Mouse (Mus musculus) ovary, postnatal 10 days (tissue): Measurements from ENCODE around the gene Wnk4.

ENCODE experiments used
- DNase-seq: peaks from one replicate; pipeline ENCODE4 v3.0.0; 2022; ENCODE audit warnings: low spot score

The Wnk4 gene

GRCm38 (mm10) chr11:101259948-101260825 is at the start of gene Wnk4:
Gene Wnk4 (plus strand): TSS chr11:101260567.
- DNase-seq = peak; percentile 62

DNA sequence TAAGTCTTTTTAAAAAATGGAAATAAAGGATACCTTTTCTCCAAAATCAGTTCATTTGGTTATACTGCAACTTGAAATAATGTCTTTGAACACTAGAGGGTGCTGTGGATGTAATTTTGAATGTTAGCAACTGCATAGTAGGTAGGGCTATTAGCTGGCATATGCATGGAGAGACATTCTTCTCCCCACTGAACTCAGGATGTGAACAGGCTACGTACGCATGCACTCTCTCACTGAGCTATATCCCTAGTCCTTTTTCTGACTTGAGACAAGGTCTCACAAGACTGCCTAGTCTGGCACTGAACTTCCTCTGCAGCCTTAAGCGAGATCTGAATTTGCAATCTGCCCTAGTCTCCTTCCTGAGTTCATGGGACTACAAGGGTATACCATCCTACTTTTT is 48.4 kb upstream of the Wnk4 start:
- no peak for DNase-seq

DNA sequence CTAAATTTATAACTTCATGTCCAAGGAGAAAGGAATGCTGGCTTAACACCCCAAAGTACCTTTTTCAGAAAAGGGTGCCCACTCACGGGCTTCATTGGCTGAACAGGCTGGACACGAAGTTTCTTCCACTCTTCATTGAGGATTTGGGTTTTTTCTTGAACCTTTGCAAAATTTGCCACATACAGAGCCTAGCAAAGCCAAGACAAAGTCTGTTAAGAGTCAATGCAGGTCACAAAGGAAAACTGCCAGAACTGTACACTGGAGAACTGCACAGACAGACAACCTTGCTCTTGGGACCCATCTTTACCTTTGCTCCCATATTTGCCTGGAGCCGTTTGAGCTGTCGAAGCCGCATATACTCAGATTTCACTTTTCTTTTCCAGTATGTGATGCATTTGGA is 43.4 kb upstream of the Wnk4 start:
- DNase-seq = no peak

DNA sequence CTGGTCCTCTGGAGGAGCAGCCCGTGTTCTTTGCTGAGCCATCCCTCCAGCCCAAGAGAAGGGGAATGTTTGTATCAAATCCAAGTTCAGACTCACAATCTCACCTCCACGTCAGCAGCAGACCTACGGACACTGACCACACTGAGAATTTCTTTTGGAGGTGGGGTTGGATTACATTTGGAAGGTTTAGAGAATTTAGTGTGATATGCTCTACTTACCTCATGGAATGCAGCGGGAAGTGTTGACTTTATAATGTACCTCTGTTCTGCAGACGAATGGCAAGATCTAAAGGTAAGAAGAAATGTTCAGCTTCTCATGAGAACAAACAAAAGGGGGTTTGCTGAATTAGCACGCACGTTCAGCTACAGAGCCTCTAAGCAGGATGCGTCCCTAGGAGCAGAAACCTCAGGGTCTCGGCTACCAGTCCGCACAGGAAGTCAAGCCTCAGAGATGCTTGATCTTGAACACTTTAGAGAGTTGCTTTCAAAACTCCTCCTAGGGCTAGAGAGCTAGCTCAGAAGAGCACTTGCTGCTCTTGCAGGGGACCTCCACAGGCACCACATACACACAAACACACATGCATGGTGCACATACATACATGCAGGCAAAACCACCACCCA is 41.8 kb upstream of the Wnk4 start:
- no peak for DNase-seq

DNA sequence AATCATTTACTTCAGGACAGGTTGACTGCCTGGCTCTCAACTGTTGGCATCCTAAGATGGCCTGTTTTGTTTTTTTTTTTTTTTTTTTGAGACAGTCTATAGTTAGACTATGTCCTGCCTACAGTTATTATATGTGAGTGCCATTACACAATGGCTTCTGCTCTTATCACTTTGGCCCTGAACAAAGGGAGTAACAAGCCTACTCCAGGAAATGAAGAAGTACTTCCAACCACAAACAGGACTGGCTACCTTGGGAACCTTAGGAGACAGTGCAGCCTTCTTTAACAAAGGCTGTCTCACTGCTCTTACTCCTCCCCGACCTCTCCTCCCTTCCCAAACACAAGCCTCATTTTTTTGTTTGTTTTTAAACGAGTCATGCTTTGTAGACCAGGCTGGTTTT is 39.5 kb upstream of the Wnk4 start:
- no peak for DNase-seq

DNA sequence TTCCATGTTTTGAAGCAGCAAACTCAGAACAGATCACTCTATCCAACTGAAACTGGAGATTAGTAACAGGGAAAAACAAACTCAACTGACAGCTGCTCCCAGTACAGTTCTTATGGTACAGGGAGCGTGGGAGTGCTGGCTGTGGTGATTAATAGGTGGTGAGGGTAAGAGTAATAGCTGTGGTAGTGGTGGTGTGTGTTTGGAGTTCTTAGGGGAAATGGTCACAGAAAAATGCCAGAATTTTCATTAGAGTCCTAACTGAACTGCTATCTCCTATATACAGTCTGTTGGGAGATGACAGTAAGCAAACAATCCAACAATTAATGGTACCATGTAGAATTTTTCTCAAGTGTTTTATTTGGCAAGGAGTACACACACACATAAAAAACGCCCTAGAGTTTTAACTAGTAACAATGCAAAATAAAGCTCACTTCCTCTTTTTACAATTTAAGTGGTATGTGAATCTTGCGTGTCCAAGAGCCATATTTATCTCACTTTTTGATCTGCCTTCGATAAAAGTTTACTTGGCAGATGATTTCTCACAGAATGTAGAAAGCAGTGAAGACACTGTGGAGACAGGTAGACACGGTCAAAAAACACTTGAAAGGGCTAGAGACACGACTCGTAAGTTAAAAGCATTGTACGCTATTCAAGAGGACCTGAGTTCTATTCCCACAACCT is 38.9 kb upstream of the Wnk4 start:
- no peak for DNase-seq

GRCm38 (mm10) chr11:101224337-101224736 is 36.0 kb upstream of the Wnk4 start:
- DNase-seq = no peak

DNA sequence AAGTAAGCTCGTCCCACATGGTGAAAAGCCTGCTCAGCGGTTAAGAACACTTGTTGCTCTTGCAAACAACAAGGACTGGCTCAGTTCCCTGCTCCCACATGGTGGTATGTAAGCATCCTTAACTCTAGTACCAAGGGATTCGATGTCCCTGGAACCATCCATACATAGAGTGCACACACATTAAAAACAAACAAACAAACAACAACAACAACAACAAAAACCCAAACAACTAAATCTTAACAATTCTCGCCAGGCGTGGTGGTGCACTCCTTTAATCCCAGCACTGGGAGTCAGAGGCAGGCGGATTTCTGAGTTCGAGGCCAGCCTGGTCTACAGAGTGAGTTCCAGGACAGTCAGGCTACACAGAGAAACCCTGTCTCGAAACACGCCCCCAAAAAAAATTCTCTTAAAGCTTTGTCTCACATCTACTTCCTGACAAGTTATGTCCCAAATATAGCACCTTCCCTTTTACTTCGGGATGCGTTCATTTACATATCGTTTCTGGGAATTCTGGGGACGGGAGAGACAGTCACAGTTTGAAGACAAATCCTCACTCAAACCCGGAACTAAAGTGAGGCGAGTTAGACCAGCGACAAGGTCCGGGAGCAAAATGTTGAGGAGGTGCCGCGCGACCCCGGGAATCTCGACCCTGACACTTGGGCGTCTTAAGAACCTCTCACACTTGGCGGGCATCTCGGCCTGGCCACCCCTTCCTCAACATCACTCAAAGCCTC is 34.9 kb upstream of the Wnk4 start:
- DNase-seq = no peak

DNA sequence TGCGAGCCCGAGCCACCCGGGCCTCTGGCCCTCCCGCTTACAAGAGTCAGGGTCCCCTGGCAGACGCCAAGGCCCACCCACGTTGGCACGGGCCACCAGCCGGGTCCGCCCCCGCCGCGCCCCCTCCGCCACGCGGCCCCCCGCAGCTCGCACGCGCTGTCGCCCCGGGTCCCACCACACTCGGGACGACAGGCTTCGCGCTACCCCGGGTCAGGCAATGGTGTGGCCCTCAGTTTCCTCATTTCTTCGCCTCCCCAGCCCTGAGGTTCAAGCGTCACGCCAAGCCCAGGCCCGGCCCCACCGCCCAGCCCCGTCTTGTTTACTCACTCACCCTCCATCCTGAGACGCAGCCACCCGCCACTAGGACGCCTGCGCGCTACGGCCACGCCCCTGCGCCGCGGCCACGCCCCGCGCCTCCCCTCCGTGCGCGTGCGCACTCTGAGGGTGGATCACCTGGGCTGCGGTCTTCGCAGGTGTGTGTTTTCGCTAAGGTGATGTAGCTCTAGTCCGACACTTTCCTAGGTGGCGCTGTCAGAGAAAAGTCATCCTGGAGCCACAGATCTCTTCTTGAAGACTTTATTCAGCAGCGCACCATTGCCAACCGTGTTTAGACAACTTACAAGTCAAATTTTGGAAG is 34.2 kb upstream of the Wnk4 start, which contains the start of gene Ezh1:
Ezh1 (minus strand) TSS at position 399 of the 637 bp plus-strand sequence.
- peak; percentile 85 for DNase-seq

DNA sequence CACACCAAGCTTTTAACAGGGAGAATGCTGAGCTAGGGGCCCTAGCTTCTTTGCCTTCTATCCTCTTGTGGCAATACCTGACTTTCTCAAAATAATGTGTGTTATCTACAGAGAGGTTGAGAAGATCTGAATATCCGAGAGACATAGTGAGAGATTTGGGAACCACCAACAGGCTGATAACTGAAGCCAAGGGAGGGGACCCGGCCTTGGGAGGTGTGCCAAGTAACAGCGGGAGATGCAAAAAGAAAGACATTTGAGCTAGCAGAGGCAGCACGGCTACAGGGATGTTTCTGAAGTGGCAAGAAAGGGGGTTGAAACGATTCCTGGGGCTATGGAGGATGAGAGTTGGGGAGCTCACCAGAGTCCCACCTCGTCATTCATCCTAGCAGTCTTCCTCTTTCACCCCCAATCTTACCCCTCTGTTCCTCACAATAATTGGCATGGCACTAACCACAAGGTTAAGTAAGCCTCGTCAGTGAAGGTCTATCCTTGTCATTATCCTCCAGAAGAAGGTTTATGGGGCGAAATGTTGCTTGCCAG is 30.9 kb upstream of the Wnk4 start:
- no peak for DNase-seq

GRCm38 (mm10) chr11:101230061-101230511 is 30.3 kb upstream of the Wnk4 start:
- no peak for DNase-seq

DNA sequence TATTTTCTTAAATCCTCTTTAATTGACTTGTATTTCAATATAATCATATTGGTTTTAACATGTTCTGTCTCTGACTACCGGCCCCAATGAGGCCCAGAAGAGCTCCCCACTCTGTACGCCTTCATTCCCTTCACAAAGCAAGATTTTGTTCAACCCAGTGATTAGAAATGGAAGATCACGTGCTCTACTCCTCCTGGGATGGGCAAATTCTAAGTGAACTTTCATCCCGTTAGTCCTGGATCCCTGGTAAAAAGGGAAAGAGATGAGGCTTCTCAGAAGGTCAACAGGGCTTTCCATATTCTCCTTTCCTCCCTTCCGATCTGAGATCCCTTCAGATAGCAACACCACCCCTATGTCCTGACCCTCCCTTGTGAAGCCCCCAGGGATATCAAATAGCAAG is 29.8 kb upstream of the Wnk4 start:
- no peak for DNase-seq

GRCm38 (mm10) chr11:101230991-101231871 is 29.1 kb upstream of the Wnk4 start:
- peak; percentile 30 for DNase-seq

DNA sequence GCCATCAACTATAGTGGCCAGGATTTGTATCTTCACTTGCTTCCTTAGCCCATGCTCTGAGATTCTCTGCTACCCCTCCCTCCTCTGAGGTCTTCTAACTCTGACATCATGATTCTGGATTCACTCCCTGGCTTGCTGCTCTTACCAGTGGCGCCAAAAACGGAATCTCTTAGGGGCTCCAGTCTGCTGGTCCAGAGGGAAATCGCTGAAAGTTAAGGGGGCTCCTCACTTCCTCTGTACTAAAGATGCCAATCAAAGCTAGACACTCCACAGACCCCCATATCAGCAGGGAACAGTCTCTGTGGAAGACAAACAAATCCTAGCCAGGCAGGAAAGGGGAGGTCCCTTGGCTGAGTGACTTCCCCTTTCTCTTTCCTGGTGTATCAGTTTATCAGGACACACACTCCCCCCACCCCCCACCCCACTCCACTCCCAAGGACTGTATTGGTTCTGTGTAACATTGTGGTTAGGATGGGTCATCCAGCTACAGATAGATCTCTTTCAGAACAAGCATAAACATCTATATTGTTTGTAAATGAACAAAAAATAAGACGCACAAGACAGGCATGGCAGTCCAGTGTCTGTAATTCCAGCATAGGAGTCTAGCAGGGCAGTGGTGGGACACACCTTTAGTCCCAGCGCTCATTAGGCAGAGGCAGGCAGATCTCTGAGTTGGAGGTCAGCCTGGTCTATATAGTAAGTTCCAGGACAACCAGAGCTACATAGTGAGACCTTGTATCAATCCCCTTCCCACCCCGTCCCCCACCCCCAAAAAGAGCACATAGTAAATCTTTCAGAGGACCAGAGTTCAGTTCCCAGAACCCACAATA is 28.1 kb upstream of the Wnk4 start:
- DNase-seq = no peak

DNA sequence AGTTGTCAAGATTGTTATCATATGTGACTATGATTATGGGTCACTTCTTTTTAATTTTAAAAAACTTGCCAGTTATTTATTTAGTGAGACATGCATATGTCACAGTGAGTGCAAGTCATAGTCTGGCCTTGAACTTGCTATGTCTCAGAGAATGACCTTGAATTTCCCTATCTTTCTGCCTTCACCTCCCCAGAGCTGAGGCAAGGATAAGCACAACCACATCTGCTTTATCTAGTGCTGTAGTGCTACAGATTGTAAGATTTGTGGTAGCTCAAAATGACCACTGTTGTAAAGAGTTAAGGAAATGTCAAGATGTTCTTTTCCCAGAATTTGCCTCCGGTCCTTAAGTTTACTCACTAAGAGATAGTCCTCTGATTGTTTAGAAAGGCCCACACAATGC is 27.1 kb upstream of the Wnk4 start:
- DNase-seq = no peak

DNA sequence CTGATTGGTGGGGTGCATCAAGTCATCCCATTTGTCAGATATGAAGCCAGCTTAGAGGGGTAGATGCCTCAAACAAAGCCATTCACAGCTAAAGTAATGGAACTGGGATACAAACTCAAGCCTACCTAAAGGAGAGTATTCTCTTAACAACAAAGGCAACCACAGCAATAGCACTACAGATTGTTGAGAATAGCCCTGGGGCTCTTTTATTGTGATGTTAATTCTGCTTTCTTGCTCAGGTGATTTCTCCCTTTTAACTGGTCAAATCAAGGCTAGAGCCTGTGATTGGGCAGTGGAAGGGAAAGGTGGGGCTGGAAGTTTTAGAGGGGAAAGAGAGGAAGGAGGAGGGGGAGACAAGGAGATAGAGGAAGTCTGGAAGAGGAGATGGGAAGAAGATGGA is 26.2 kb upstream of the Wnk4 start:
- no peak for DNase-seq

DNA sequence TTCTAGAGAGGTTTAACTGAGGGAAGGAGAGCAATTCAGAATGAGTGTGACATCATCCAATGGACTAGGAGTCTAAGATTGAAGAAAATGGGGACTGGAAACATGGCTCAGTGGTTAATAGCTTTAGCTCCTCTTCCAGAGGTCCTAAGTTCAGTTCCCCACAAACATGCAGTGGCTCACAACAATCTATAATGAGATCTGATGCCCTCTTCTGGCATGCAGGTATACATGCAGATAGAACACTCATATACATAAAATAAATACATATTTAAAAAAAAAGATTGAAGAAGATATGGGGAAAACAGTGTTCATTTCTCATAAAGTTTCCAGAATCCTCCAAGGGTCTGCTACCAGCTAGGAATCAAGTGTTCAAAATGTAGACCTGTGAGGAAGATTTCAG is 24.9 kb upstream of the Wnk4 start:
- DNase-seq = no peak

DNA sequence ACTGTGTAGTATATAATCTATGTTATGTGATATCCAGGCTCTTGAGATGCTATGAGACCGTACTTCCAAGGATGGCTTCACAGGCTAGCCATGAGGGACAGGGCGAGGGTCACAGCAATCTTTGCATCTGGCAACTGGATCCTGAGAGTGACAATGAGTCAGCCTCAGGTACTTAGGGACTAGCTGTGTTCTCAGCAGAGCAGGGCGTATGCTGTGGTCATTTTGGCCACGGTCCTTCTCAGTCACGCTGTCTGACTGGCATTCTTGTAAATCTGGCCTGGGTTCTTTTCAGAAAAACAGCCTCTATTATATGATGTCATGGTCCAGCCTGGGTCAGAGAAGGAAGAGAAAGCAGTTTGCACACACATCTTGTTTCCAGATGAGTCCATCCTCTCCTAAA is 23.6 kb upstream of the Wnk4 start:
- no peak for DNase-seq

- no peak for DNase-seq
These were observed 22.2 kb upstream of the Wnk4 start for GRCm38 (mm10) chr11:101238071-101238647.
